Mouse (Mus musculus): ENCODE measurements around the gene Gm21964. TPM values are rescaled to one million over a fixed set of nuclear protein-coding genes. Genes with fewer than 3 reads are reported as not detected.
A peak's percentile ranks its signal among the peaks of the same experiment; 100 is the strongest.

The Gm21964 gene
- polyA plus RNA-seq (2021): not detected

- ATAC-seq (no peak), DNase-seq (ENCODE audit: low read depth, low spot score) (no peak)
- in situ Hi-C loops (cut with MboI; ENCODE audit: low pct_unique_long_range_greater_than_20kb): no loop called here
- TF ChIP-seq CTCF (IDR thresholded peaks at IDR 0.05): no peak
- POLR2A ChIA-PET: no interaction called here
- CTCF ChIA-PET: no interaction called here
- peaks cover 26% of the 10 kb centered on the region for H3K27me3 ChIP-seq
Measured at GRCm38 (mm10) chr8:110100907-110101306, at the start of gene Gm21964. Gene Gm21964 (plus strand): TSS chr8:110101207.

DNA sequence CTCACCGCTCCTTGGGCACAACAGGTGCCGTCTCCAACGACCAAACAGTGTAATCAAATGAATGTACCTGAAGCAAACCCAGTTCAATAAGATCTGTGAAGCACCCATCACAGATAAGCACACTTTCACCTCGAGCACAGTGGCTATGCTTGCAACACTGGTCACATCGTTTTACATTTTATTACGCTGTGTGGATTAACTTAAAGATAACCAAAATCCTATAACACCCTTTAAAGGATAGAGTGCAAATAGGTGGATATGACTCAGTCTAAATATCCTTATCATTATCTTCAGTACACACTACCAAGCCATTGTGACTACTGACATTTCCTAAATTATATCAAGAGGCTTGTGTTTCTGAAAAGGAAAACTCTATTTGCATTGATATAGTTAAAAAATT, 49.8 kb upstream of the Gm21964 start:
- peaks cover 30% of the 10 kb centered on the region for H3K27me3 ChIP-seq
- ChIA-PET CTCF (no interaction called here), POLR2A (no interaction called here)
- in situ Hi-C loops (cut with MboI; ENCODE audit: low pct_unique_long_range_greater_than_20kb): no loop called here
- ATAC-seq (no peak), DNase-seq (ENCODE audit: low read depth, low spot score) (no peak)
- TF ChIP-seq CTCF (IDR thresholded peaks at IDR 0.05): no peak

- no peak for TF ChIP-seq CTCF (IDR thresholded peaks at IDR 0.05)
- POLR2A ChIA-PET: no interaction called here
- in situ Hi-C loops (cut with MboI; ENCODE audit: low pct_unique_long_range_greater_than_20kb): no loop called here
- CTCF ChIA-PET: interaction anchor here (1.3 to 1.9 kb wide), 2 partner anchors 11 to 18 kb away, joined by 4 to 5 read pairs; partner anchors contain the start of gene Chst4
- ATAC-seq: no peak
- H3K27me3 ChIP-seq: peaks cover 12% of the 10 kb centered on the region
- DNase-seq (ENCODE audit: low read depth, low spot score): no peak
Measured at GRCm38 (mm10) chr8:110058207-110058606, 42.8 kb upstream of the Gm21964 start.

DNA sequence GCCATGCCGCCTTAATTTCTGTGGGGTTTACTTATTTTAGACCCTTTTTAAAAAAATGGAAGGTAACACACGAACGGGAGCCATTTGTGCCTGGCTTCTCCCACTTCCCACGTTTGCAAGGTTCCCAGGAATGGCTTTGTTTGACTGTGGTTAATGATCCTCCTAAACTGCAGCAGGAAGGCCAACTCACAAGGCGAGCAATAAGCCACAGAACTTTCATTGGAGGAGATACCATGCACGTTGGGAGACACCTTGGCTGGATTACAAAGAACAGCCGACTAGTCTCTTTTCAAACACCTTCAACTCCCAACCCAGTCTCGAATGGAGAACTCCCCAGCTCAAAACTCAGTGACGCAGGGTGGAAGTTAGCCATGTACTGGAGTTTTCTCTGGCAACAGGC, 36.8 kb upstream of the Gm21964 start:
- no peaks in the 10 kb centered on the region for H3K27me3 ChIP-seq
- in situ Hi-C loops (cut with MboI; ENCODE audit: low pct_unique_long_range_greater_than_20kb): no loop called here
- ChIA-PET POLR2A (no interaction called here), CTCF (no interaction called here)
- no peak for ATAC-seq
- TF ChIP-seq CTCF (IDR thresholded peaks at IDR 0.05): no peak
- DNase-seq (ENCODE audit: low read depth, low spot score): no peak

GRCm38 (mm10) chr8:110064606-110065365, 36.2 kb upstream of the Gm21964 start:
- ATAC-seq: no peak
- in situ Hi-C loops (cut with MboI; ENCODE audit: low pct_unique_long_range_greater_than_20kb): loop anchor here (5.0 kb wide), 2 partner anchors 47 to 92 kb away; no protein-coding TSS in a partner anchor
- no peak for DNase-seq (ENCODE audit: low read depth, low spot score)
- CTCF ChIA-PET: interaction anchor here (1.0 kb wide), 1 partner anchor 23 kb away, joined by 3 read pairs; no protein-coding TSS in a partner anchor
- POLR2A ChIA-PET: no interaction called here
- no peaks in the 10 kb centered on the region for H3K27me3 ChIP-seq
- no peak for TF ChIP-seq CTCF (IDR thresholded peaks at IDR 0.05)

DNA sequence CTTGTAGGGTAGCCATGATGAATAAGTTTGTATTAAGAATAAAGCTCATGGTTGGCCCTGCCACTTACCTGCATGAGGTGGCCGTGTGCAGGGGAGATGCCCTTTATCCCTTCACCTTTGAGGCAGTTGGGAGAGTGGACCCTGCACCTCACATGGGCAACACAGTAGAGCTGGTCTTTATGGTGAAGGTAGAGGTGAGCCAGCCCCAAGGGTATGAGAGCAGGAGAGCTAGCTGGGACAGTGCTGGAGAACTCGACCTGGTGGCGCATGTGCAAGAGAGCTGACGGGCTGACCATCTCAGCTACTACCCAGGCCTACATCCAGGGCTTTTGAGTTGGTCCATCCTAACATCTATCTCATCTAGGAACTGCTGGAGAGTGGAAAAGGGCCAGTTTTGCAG, 35.3 kb upstream of the Gm21964 start:
- CTCF ChIA-PET: interaction anchor here (1.0 kb wide), 1 partner anchor 24 kb away, joined by 3 read pairs; no protein-coding TSS in a partner anchor
- no peaks in the 10 kb centered on the region for H3K27me3 ChIP-seq
- no peak for DNase-seq (ENCODE audit: low read depth, low spot score)
- TF ChIP-seq CTCF (IDR thresholded peaks at IDR 0.05): no peak
- no peak for ATAC-seq
- in situ Hi-C loops (cut with MboI; ENCODE audit: low pct_unique_long_range_greater_than_20kb): loop anchor here (5.0 kb wide), 2 partner anchors 48 to 93 kb away; no protein-coding TSS in a partner anchor
- POLR2A ChIA-PET: interaction anchor here (0.5 kb wide), 1 partner anchor 65 kb away, joined by 4 read pairs; no protein-coding TSS in a partner anchor

DNA sequence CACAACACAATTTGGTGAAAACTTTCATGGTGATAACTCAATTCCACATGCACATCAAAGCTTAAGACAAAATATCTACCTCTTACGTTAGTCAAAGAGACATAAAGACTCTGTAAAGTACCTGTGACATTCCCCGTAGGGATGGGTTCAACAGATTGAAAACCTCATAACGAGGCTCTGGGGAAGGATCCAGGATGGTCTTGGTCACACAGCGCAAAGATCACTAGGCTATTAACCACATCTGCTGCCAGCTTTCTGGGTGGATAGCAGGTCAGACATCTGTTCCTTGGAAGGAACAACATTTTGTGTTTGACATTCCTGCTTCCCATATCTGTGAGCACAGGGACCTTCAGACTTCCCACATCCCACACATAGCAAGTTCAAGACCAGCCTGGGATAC, 31.3 kb upstream of the Gm21964 start:
- in situ Hi-C loops (cut with MboI; ENCODE audit: low pct_unique_long_range_greater_than_20kb): loop anchor here (5.0 kb wide), 2 partner anchors 52 to 97 kb away; no protein-coding TSS in a partner anchor
- ATAC-seq: no peak
- DNase-seq (ENCODE audit: low read depth, low spot score): no peak
- no peak for TF ChIP-seq CTCF (IDR thresholded peaks at IDR 0.05)
- ChIA-PET POLR2A (no interaction called here), CTCF (interaction anchor here (1.2 to 1.5 kb wide), 2 partner anchors 11 to 59 kb away, joined by 5 read pairs; no protein-coding TSS in a partner anchor)
- H3K27me3 ChIP-seq: no peaks in the 10 kb centered on the region

DNA sequence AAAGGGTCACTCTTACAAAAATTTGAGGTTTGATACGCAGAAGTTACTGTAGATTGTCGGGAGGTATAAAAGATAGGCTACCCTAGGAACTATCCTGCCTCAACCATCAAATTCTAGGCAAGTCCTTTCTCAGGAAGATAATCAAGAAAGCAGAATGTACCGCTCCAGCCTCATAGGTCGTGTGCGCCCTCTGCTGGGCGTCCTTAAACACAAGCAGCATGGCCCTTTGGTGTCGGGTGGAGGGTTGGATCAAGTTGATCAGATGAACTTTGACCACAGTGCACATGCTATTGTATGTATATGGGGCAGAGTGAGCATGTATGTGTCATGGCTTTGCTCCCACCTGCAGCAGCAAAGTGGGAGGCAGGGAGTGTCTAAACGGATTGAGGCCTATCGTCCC, 29.4 kb upstream of the Gm21964 start:
- ATAC-seq (peak; percentile 79), DNase-seq (ENCODE audit: low read depth, low spot score) (no peak)
- POLR2A ChIA-PET: interaction anchor here (0.7 kb wide), 1 partner anchor 109 kb away, joined by 4 read pairs; the partner anchor contains the start of gene Marveld3
- H3K27me3 ChIP-seq: no peaks in the 10 kb centered on the region
- CTCF ChIA-PET: interaction anchor here (0.8 to 1.6 kb wide), 7 partner anchors 10 to 101 kb away, joined by 3 to 6 read pairs (median 3); no protein-coding TSS in a partner anchor
- in situ Hi-C loops (cut with MboI; ENCODE audit: low pct_unique_long_range_greater_than_20kb): no loop called here
- peak; percentile 92 for TF ChIP-seq CTCF (IDR thresholded peaks at IDR 0.05)

- ATAC-seq (no peak), DNase-seq (ENCODE audit: low read depth, low spot score) (no peak)
- in situ Hi-C loops (cut with MboI; ENCODE audit: low pct_unique_long_range_greater_than_20kb): no loop called here
- TF ChIP-seq CTCF (IDR thresholded peaks at IDR 0.05): no peak
- ChIA-PET POLR2A (no interaction called here), CTCF (interaction anchor here (0.6 kb wide), 1 partner anchor 278 kb away, joined by 3 read pairs; no protein-coding TSS in a partner anchor)
- H3K27me3 ChIP-seq: peaks cover 7% of the 10 kb centered on the region
Measured at GRCm38 (mm10) chr8:110074496-110074895, 26.5 kb upstream of the Gm21964 start.

GRCm38 (mm10) chr8:110079282-110080221, 21.5 kb upstream of the Gm21964 start, which contains the start of gene Zfp612:
Gene Zfp612 (plus strand): TSS chr8:110079746.
- in situ Hi-C loops (cut with MboI; ENCODE audit: low pct_unique_long_range_greater_than_20kb): no loop called here
- H3K27me3 ChIP-seq: peaks cover 7% of the 10 kb centered on the region
- CTCF ChIA-PET: no interaction called here
- no peak for TF ChIP-seq CTCF (IDR thresholded peaks at IDR 0.05)
- peak; percentile 51 for ATAC-seq
- no peak for DNase-seq (ENCODE audit: low read depth, low spot score)
- POLR2A ChIA-PET: interaction anchor here (0.8 kb wide), 1 partner anchor 63 kb away, joined by 3 read pairs; no protein-coding TSS in a partner anchor
